Mouse (Mus musculus) embryonic fibroblast, embryonic 13.5 days (primary cell): Measurements from ENCODE around the gene Tubgcp4. TPM values are rescaled to one million over a fixed set of nuclear protein-coding genes. Genes with fewer than 3 reads are reported as not detected.
A peak's percentile ranks its signal among the peaks of the same experiment; 100 is the strongest.

Experiments used
- H3K27ac ChIP-seq: 2 replicates; pipeline ENCODE4 v1.5.1; 2012; ENCODE audit warnings: low read length, control low read depth, inconsistent platforms; ENCODE audit not compliant: insufficient read depth
- H3K4me1 ChIP-seq: 2 replicates; pipeline ENCODE4 v1.6.1; 2011; ENCODE audit warnings: low read length; ENCODE audit not compliant: control insufficient read depth, insufficient read depth
- H3K4me3 ChIP-seq: 2 replicates; pipeline ENCODE4 v1.5.1; 2011; ENCODE audit warnings: mild to moderate bottlenecking, control low read depth, low read length; ENCODE audit not compliant: insufficient read depth
- CTCF ChIP-seq: IDR thresholded peaks from 2 replicates; pipeline ENCODE4 v1.5.1; 2011; ENCODE audit warnings: mild to moderate bottlenecking, control low read depth, low read length, moderate library complexity, borderline replicate concordance; ENCODE audit not compliant: insufficient read depth
- POLR2A ChIP-seq: IDR thresholded peaks from 2 replicates; pipeline ENCODE4 v1.6.1; 2011; ENCODE audit warnings: low read depth, mild to moderate bottlenecking, control low read depth, low read length, moderate library complexity
- polyA plus RNA-seq: library from polyadenylated mRNA; stranded (reverse); fragments of >200 nt; gene quantifications from 2 replicates; pipeline ENCODE4 v1.2.4, GENCODE M21; 2011; ENCODE audit warnings: low read depth; ENCODE audit not compliant: missing spikeins, insufficient read length

The Tubgcp4 gene
- polyA plus RNA-seq, 1 experiment = 48.2 TPM

GRCm38 (mm10) chr2:121142415-121142814, 28.0 kb upstream of the Tubgcp4 start:
- TF ChIP-seq POLR2A = no peak

GRCm38 (mm10) chr2:121149679-121150078, 20.8 kb upstream of the Tubgcp4 start:
- no peak for TF ChIP-seq POLR2A
- TF ChIP-seq CTCF = no peak
- no peak overlapping the region for H3K27ac ChIP-seq
- H3K4me3 ChIP-seq = no peak overlapping the region
- H3K4me1 ChIP-seq = no peaks in the 10 kb centered on the region

More at GRCm38 (mm10) chr2:121142415-121142814, 28.0 kb upstream of the Tubgcp4 start:
- peaks cover 2% of the 10 kb centered on the region for H3K4me1 ChIP-seq
- no peak overlapping the region for H3K27ac ChIP-seq
- H3K4me3 ChIP-seq = no peak overlapping the region

- Histone ChIP-seq H3K27ac (no peak overlapping the region), H3K4me1 (no peaks in the 10 kb centered on the region), H3K4me3 (no peak overlapping the region)
- TF ChIP-seq CTCF (no peak), POLR2A (no peak)
Observed at GRCm38 (mm10) chr2:121153100-121153499, 17.4 kb upstream of the Tubgcp4 start.

GRCm38 (mm10) chr2:121169173-121169572, 1.3 kb upstream of the Tubgcp4 start:
- H3K27ac ChIP-seq = no peak overlapping the region
- H3K4me3 ChIP-seq = peak overlapping the region; percentile 89
- TF ChIP-seq POLR2A = no peak
- no peak for TF ChIP-seq CTCF
- no peaks in the 10 kb centered on the region; the same call in 1 of the 2 replicates for H3K4me1 ChIP-seq

- peak overlapping the region; percentile 74 for H3K27ac ChIP-seq
Observed at GRCm38 (mm10) chr2:121169902-121170301, 552 bp upstream of the Tubgcp4 start.

GRCm38 (mm10) chr2:121170980-121171742, 707 bp downstream of the Tubgcp4 start, which contains the start of gene Zscan29:
Gene Zscan29 (minus strand): TSS chr2:121171125.
- H3K4me1 ChIP-seq = no peaks in the 10 kb centered on the region; the same call in 1 of the 2 replicates
- TF ChIP-seq CTCF = 0 out of 2 replicates have a peak, but pooled peaks have one; percentile 2
- peak; percentile 92 for TF ChIP-seq POLR2A
- peak within 1 kb of the TSS; percentile 74 for H3K27ac ChIP-seq

More at GRCm38 (mm10) chr2:121169902-121170301, 552 bp upstream of the Tubgcp4 start:
- TF ChIP-seq POLR2A (no peak), CTCF (no peak)
- H3K4me3 ChIP-seq = peak overlapping the region; percentile 89
- no peaks in the 10 kb centered on the region; the same call in 1 of the 2 replicates for H3K4me1 ChIP-seq

GRCm38 (mm10) chr2:121178828-121179479, 8.5 kb downstream of the Tubgcp4 start:
- TF ChIP-seq POLR2A (no peak), CTCF (no peak)
- H3K27ac ChIP-seq = no peak overlapping the region
- no peaks in the 10 kb centered on the region for H3K4me1 ChIP-seq
- H3K4me3 ChIP-seq = no peak overlapping the region

More at GRCm38 (mm10) chr2:121170980-121171742, 707 bp downstream of the Tubgcp4 start, which contains the start of gene Zscan29:
- peak within 1 kb of the TSS; percentile 89 for H3K4me3 ChIP-seq

GRCm38 (mm10) chr2:121183431-121183830, 13.0 kb downstream of the Tubgcp4 start:
- no peak overlapping the region for H3K4me3 ChIP-seq
- no peak for TF ChIP-seq CTCF
- no peak for TF ChIP-seq POLR2A
- no peaks in the 10 kb centered on the region for H3K4me1 ChIP-seq
- H3K27ac ChIP-seq = no peak overlapping the region

- no peak overlapping the region for H3K4me3 ChIP-seq
- TF ChIP-seq POLR2A (no peak), CTCF (no peak)
- H3K27ac ChIP-seq = no peak overlapping the region
- H3K4me1 ChIP-seq = no peaks in the 10 kb centered on the region
Observed at GRCm38 (mm10) chr2:121184142-121184541, 13.7 kb downstream of the Tubgcp4 start.

- no peak overlapping the region for H3K27ac ChIP-seq
- no peaks in the 10 kb centered on the region for H3K4me1 ChIP-seq
- no peak overlapping the region for H3K4me3 ChIP-seq
- no peak for TF ChIP-seq POLR2A
- TF ChIP-seq CTCF = no peak
Observed at GRCm38 (mm10) chr2:121188530-121188929, 18.1 kb downstream of the Tubgcp4 start.
